Mouse (Mus musculus) CH12.LX (cell line): ENCODE results near the gene Pars2.

Source experiments
- CTCF ChIP-seq, 2 experiments: IDR thresholded peaks in 1 of 2; conservative IDR thresholded peaks in 1 of 2; 2 replicates each; pipeline ENCODE4 v1.5.1; 2011 to 2012; ENCODE audit warnings: low read depth in 2 of 2, low read length in 2 of 2, improper control_type of control experiment in 1 of 2, inconsistent platforms in 1 of 2, mild to moderate bottlenecking in 1 of 2, moderate library complexity in 1 of 2
- E2F4 ChIP-seq: IDR thresholded peaks from 2 replicates; pipeline ENCODE4 v1.6.1; 2011; ENCODE audit warnings: low read depth, low read length, improper control_type of control experiment; ENCODE audit not compliant: insufficient replicate concordance
- EP300 ChIP-seq: IDR thresholded peaks from 2 replicates; pipeline ENCODE4 v1.6.1; 2011; ENCODE audit warnings: low read length, improper control_type of control experiment
- GABPA ChIP-seq: IDR thresholded peaks from 2 replicates; pipeline ENCODE4 v1.6.1; 2012; ENCODE audit warnings: low read depth, low read length, improper control_type of control experiment, inconsistent platforms; ENCODE audit not compliant: insufficient replicate concordance
- MAX ChIP-seq: IDR thresholded peaks from 2 replicates; pipeline ENCODE4 v1.6.1; 2011; ENCODE audit warnings: low read length, improper control_type of control experiment
- POLR2A ChIP-seq: IDR thresholded peaks from 2 replicates; pipeline ENCODE4 v1.6.1; 2011; ENCODE audit warnings: low read depth, mild to moderate bottlenecking, improper control_type of control experiment, low read length
- POLR2AphosphoS2 ChIP-seq: IDR thresholded peaks from 2 replicates; pipeline ENCODE4 v1.6.1; 2011; ENCODE audit warnings: low read depth, low read length, improper control_type of control experiment
- RCOR1 ChIP-seq: conservative IDR thresholded peaks from 2 replicates; pipeline ENCODE4 v1.6.1; 2012; ENCODE audit warnings: low read depth, mild to moderate bottlenecking, inconsistent platforms, low read length, improper control_type of control experiment
- SIN3A ChIP-seq: IDR thresholded peaks from 2 replicates; pipeline ENCODE4 v1.6.1; 2012; ENCODE audit warnings: low read length, improper control_type of control experiment, inconsistent platforms
- TCF12 ChIP-seq: IDR thresholded peaks from 2 replicates; pipeline ENCODE4 v1.6.1; 2014; ENCODE audit warnings: low read depth, mild to moderate bottlenecking, inconsistent platforms, low read length, improper control_type of control experiment
- USF2 ChIP-seq: conservative IDR thresholded peaks from 2 replicates; pipeline ENCODE4 v1.6.1; 2011; ENCODE audit warnings: low read depth, low read length, improper control_type of control experiment
- ZC3H11A ChIP-seq: IDR thresholded peaks from 2 replicates; pipeline ENCODE4 v1.6.1; 2012; ENCODE audit warnings: low read depth, mild to moderate bottlenecking, inconsistent platforms, low read length, improper control_type of control experiment
- ZNF384 ChIP-seq: IDR thresholded peaks from 2 replicates; pipeline ENCODE4 v1.6.1; 2012; ENCODE audit warnings: low read depth, low read length, improper control_type of control experiment, inconsistent platforms

GRCm38 (mm10) chr4:106680955-106681354, 30.1 kb downstream of the Pars2 start:
- no peak for TF ChIP-seq ZC3H11A
- TF ChIP-seq ZNF384: no peak
- no peak for TF ChIP-seq EP300
- TF ChIP-seq MAX: no peak
- TF ChIP-seq CTCF (conservative IDR thresholded peaks at IDR 0.05 in 1 of 2, IDR thresholded peaks at IDR 0.05 in 1 of 2; ENCODE audit: low read depth in 2 of 2, low read length in 2 of 2): no peak
- TF ChIP-seq GABPA: no peak
- no peak for TF ChIP-seq E2F4
- no peak for TF ChIP-seq TCF12
- TF ChIP-seq POLR2A: no peak
- peak; percentile 39; the same call in 1 of the 2 replicates for TF ChIP-seq SIN3A
- TF ChIP-seq RCOR1: no peak
- TF ChIP-seq USF2: no peak
- TF ChIP-seq POLR2AphosphoS2: no peak
